Mouse (Mus musculus) G1E (cell line): ENCODE data around the gene Gpatch8. TPM values are rescaled to one million over a fixed set of nuclear protein-coding genes. Genes with fewer than 3 reads are reported as not detected.

ENCODE experiments used
- ATAC-seq: 2 replicates; pipeline ENCODE4 v1.8.0; 2016; ENCODE audit warnings: mild to moderate bottlenecking; ENCODE audit not compliant: insufficient number of reproducible peaks, poor library complexity, low FRiP score, severe bottlenecking; ENCODE audit errors: extremely low read depth
- DNase-seq: peaks from one replicate; pipeline ENCODE4 v3.0.0; 2012; ENCODE audit warnings: low spot score
- H3K27me3 ChIP-seq: 2 replicates; pipeline ENCODE4 v1.6.1; 2012; ENCODE audit warnings: mild to moderate bottlenecking, low read length, inconsistent platforms; ENCODE audit not compliant: insufficient read depth
- H3K36me3 ChIP-seq: replicated peaks from 2 replicates; pipeline ENCODE3; 2012; ENCODE audit warnings: mild to moderate bottlenecking, inconsistent platforms
- H3K4me1 ChIP-seq: 2 replicates; pipeline ENCODE4 v1.6.1; 2012; ENCODE audit warnings: low read depth, low read length, inconsistent platforms, mixed read lengths; ENCODE audit not compliant: insufficient read depth
- H3K4me3 ChIP-seq: 2 replicates; pipeline ENCODE4 v1.5.1; 2012; ENCODE audit warnings: low read depth, mild to moderate bottlenecking, inconsistent platforms, low read length, moderate library complexity, mixed read lengths
- H3K9me3 ChIP-seq: replicated peaks from 2 replicates; pipeline ENCODE4 v1.6.1; 2012; ENCODE audit warnings: inconsistent platforms
- CTCF ChIP-seq: IDR thresholded peaks from 2 replicates; pipeline ENCODE4 v1.5.1; 2012; ENCODE audit warnings: low read depth, low read length, inconsistent platforms, mixed read lengths
- GATA1 ChIP-seq: IDR thresholded peaks from 2 replicates; pipeline ENCODE4 v1.6.1; 2012; ENCODE audit warnings: borderline replicate concordance, low read length, inconsistent platforms, mixed read lengths
- GATA2 ChIP-seq: IDR thresholded peaks from 2 replicates; pipeline ENCODE4 v1.6.1; 2012; ENCODE audit warnings: low read depth, low read length, inconsistent platforms, borderline replicate concordance
- POLR2AphosphoS5 ChIP-seq: IDR thresholded peaks from 2 replicates; pipeline ENCODE4 v1.6.1; 2012; ENCODE audit warnings: low read depth, low read length, inconsistent platforms; ENCODE audit not compliant: insufficient replicate concordance
- TAL1 ChIP-seq: conservative IDR thresholded peaks from 2 replicates; pipeline ENCODE4 v1.6.1; 2012; ENCODE audit warnings: low read depth, low read length, inconsistent platforms, mixed read lengths
- polyA plus RNA-seq: library from polyadenylated mRNA; stranded (reverse); fragments of >175 nt; gene quantifications from 2 replicates; pipeline ENCODE4 v1.2.3, GENCODE M21; 2012
- total RNA-seq, 2 experiments: library from RNA; stranded (forward) in 1 of 2; stranded (reverse) in 1 of 2; fragments of 200-1000 nt in 1 of 2; fragments of >200 nt in 1 of 2; fragmentation: Nextera tagmentation in 1 of 2; gene quantifications; 2 replicates each; pipeline ENCODE4 v1.2.3; 2014 to 2017

Gene Gpatch8
- total and polyA plus RNA-seq, 3 experiments, result 16.1 to 69.2 (median 26.0) TPM

DNA sequence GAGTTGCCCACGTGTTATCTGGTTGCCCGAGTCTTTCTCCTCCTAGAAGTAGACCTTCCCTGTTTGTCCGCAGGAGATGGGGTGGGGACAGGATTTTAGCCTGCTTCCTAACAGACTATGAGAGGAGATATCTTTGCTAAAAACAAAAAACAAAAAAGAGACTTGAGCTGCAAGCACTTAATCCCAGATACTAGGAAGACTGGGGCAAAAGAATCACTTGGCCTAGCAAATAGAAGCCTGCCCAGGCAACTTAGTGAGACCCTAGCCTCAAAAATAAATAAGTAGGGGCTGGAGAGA lies 23.8 kb upstream of the Gpatch8 start:
- H3K9me3 ChIP-seq, result no peaks in the 10 kb centered on the region
- H3K27me3 ChIP-seq, result peaks cover 54% of the 10 kb centered on the region
- no peak for DNase-seq
- ATAC-seq, result no peak
- no peaks in the 10 kb centered on the region for H3K36me3 ChIP-seq
- H3K4me3 ChIP-seq, result no peak overlapping the region
- TF ChIP-seq GATA2 (no peak), POLR2AphosphoS5 (no peak), TAL1 (no peak), CTCF (no peak), GATA1 (no peak)
- H3K4me1 ChIP-seq, result peaks cover 9% of the 10 kb centered on the region

DNA sequence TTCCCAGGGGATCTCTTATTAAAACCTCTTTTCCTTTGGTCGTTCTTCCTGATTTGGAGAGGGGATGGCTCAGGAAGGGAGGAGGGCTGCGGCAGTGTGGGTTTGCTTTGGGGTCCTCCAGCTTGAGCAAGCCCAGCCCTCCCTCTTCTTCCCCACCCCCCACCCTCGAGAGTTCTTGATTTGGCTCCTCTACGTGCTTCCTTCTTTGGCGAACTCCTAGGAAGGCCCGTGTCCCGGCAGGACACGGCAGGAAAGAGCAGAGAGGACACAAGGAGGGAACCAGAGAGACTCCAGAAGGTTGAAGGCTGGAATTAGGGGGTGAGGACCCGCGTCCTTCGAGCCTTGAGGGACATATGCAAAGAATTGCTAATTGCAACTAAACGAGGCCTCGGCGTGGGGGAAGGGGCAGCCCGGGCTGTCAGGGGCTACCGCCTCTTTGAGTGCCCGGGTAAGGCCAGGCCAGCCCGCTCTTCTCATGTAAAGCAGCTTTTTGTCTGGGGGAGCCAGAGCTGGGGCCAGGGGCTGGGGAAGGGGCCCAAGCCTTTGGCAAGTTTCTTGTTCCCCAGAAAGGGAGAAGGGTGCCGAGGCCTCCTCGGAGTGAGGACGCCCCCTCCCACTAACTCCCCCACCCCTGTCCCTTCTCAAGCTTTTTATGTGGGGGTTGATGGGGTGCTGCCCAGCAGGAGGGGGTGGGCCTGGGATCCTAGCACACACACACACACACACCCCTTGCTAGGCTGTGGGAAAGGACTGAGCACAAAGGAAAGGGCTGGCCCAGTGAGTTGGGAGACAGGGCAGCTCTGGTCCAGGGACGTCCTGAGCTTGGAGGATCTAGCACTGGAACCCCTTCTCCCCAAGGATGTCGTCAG lies 23.2 kb upstream of the Gpatch8 start, which contains the start of gene Gm11627:
Gm11627 (minus strand) TSS at position 297 of the 869 bp plus-strand sequence.
- no peaks in the 10 kb centered on the region for H3K9me3 ChIP-seq
- no peaks in the 10 kb centered on the region for H3K36me3 ChIP-seq
- no peak for ATAC-seq
- DNase-seq, result no peak
- peaks cover 9% of the 10 kb centered on the region for H3K4me1 ChIP-seq
- peak within 1 kb of the TSS; percentile 51; the same call in 1 of the 2 replicates for H3K4me3 ChIP-seq
- TF ChIP-seq CTCF, result no peak
- no peak for TF ChIP-seq GATA1
- TF ChIP-seq TAL1, result no peak
- TF ChIP-seq GATA2, result no peak
- TF ChIP-seq POLR2AphosphoS5, result no peak
- H3K27me3 ChIP-seq, result peaks cover 51% of the 10 kb centered on the region

DNA sequence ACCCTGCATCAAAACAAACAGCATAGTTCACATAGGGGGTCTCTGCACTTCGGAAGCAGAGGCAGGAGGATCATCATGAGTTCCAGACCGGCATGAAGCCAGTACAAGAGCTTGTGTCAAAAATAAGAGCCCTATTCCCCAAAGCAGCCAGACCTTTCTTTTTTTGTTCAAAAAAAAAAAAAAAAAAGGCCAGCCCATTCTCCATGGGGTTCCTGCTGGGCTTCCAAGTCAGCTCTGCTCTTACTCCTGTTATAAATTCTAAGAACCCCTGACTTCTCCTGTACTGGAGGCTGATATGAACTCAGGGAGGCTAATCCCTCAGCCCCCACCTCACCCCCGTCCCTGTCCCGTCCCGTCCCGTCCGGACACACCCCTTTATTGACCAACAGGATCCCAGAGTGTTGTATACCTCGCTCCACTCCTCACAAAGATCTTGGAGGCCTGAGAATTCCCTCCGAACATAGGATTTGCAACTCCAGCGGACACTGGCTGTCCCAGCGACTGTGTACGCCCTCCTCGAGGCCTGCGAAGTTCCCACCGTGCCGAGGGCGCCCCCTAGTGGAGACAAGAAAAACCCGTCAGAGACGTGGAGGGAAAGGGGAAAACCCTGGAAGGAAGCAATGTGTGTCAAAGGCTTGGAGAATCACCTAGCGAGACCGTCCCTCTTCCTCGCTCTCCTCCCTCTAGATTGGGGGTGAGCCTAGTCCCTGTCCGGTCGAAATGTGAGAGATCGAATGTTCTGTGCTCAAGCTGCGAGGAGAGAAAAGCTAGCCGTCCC lies 22.3 kb upstream of the Gpatch8 start:
- TF ChIP-seq CTCF (peak; percentile 78), GATA2 (no peak), POLR2AphosphoS5 (no peak)
- no peak for ATAC-seq
- Histone ChIP-seq H3K4me3 (peak overlapping the region; percentile 51; the same call in 1 of the 2 replicates), H3K9me3 (no peaks in the 10 kb centered on the region), H3K27me3 (peaks cover 45% of the 10 kb centered on the region), H3K36me3 (no peaks in the 10 kb centered on the region), H3K4me1 (peaks cover 9% of the 10 kb centered on the region)
- peak; percentile 79 for DNase-seq

DNA sequence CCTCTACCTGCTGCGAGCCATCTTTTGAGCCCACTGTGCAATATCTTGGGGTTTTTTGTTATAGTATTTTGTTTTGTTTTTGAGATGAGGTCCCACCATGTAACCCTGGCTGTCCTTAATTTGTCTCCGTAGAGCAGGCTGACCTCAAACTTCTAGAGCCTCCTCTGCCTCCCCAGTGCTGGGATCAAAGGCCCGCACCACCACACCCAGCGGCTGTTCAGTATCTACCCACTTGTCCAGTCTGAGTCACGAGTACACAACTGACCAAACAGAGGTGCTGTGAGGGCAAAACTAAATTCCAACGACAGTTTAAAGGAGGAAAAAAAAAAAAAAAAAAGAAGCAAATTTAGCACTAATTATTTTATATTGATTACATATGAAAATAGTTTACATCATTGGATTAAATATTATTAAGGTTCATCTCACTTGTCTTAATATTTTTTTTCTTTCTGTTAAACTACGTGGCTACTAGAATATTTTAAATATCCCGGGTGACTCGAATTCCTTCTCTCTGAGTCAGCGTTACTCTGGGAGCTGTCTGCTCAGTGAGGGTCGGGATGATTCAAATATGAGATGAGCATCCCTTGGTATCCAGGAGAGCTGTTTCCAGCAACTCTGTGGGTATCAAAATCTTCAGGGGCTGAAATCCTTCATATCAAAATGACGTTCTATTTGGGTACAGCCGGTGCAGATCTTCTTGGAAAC lies 20.0 kb upstream of the Gpatch8 start:
- no peak overlapping the region for H3K4me3 ChIP-seq
- TF ChIP-seq TAL1 (no peak), CTCF (no peak)
- H3K4me1 ChIP-seq, result peaks cover 9% of the 10 kb centered on the region
- ATAC-seq (no peak), DNase-seq (no peak)
- H3K9me3 ChIP-seq, result no peaks in the 10 kb centered on the region
- H3K36me3 ChIP-seq, result no peaks in the 10 kb centered on the region
- H3K27me3 ChIP-seq, result peaks cover 28% of the 10 kb centered on the region

DNA sequence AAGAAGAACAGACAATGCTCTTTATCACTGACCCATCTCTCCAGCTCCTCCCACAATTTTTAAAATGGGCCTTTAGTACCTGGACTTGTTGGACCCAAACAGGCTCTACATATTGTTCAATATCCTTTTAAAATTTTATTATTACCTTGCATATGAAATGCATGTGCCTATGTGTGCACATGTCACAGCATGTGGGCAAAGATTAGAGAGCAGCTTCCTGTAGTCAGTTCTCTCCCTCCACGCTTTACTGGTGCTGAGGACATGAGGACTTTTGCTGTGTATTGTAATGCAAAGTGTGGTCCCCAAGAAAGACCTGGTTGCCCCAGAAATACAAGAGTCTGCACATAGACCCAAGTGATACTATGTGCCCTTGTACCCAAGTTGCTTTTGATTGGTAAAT lies 18.8 kb upstream of the Gpatch8 start:
- peaks cover 9% of the 10 kb centered on the region for H3K4me1 ChIP-seq
- H3K4me3 ChIP-seq, result no peak overlapping the region
- H3K36me3 ChIP-seq, result no peaks in the 10 kb centered on the region
- ATAC-seq, result no peak
- no peak for TF ChIP-seq POLR2AphosphoS5
- TF ChIP-seq CTCF, result no peak
- TF ChIP-seq GATA2, result no peak
- no peak for TF ChIP-seq TAL1
- no peak for TF ChIP-seq GATA1
- no peak for DNase-seq
- peaks cover 19% of the 10 kb centered on the region for H3K27me3 ChIP-seq
- H3K9me3 ChIP-seq, result no peaks in the 10 kb centered on the region
